Mouse (Mus musculus): ENCODE measurements around the gene Rev3l. TPM values are rescaled to one million over a fixed set of nuclear protein-coding genes. Genes with fewer than 3 reads are reported as not detected.

Gene Rev3l
- polyA plus RNA-seq (2015; fragmentation: Nextera tagmentation; extraction: Ambion mirVana), result 36.6 and 38.3 TPM in 2 replicates

DNA sequence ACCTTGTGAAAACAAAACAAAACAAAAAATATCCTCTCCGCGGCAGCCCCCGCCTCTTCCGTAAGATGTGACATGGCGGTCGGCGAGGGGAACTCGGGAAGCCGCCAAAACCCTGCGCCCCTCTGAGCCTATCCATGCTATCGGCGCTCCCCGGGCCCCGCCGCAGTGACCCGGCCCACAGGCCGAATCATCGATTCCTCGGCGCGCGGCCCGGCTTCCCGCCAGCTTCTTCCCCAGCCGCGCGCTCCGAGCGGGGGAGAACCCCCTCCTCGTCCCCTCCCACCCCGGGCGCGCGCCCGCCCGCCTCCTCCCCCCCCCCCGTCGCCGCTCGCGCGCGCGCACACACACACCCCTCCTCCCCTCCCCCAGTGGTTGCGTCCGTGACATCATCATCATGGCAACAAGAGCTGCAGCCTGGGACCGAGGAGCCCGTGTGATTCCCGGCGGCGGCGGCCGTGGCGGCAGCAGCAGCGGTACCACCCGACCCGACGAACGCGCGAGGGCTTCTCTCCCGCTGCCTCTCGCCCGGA, at the start of gene Rev3l:
Gene Rev3l, plus strand, starts transcription at position 383 of the 530 bp plus-strand sequence.
- H3K4me1 ChIP-seq (replicated peaks), result peaks cover 31% of the 10 kb centered on the region
- no peaks in the 10 kb centered on the region for H3K9me3 ChIP-seq
- no peaks in the 10 kb centered on the region for H3K27me3 ChIP-seq
- WGBS, result 0% methylated on average over 48 of the region's 64 CpGs
- peak within 1 kb of the TSS; percentile 77 for H3K4me2 ChIP-seq
- peak within 1 kb of the TSS; percentile 98 for H3K9ac ChIP-seq
- peak within 1 kb of the TSS; percentile 80 for H3K4me3 ChIP-seq
- no peaks in the 10 kb centered on the region for H3K36me3 ChIP-seq
- ATAC-seq (ENCODE audit: low FRiP score, low read depth), result peak; percentile 81
- peak within 1 kb of the TSS; percentile 100 for H3K27ac ChIP-seq (replicated peaks)

DNA sequence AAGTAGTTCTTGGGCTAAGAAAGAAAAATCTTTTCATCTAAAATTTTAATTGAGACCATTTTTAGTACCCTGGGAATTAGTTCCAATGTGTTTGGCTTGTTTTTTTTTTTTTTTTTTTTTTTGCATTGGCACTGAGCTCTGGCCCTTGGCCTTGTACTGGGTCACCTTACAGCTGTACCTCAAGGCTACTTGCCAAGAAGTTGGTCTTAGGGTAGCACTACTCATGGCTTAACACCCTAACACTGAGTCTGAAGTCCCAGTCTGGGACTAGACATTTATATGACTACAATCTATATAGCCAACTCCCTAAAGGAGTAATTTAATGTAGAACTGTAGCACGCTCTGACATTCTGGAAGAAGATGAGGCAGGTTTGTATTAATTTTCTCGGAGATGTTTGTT, 49.4 kb upstream of the Rev3l start:
- WGBS, result 89% methylated on average over 2 of the region's 2 CpGs
- H3K36me3 ChIP-seq, result no peaks in the 10 kb centered on the region
- ATAC-seq (ENCODE audit: low FRiP score, low read depth), result no peak
- no peak overlapping the region for H3K9ac ChIP-seq
- H3K27ac ChIP-seq (replicated peaks), result no peak overlapping the region
- H3K4me2 ChIP-seq, result no peak overlapping the region
- no peak overlapping the region for H3K4me3 ChIP-seq
- no peaks in the 10 kb centered on the region for H3K27me3 ChIP-seq
- H3K4me1 ChIP-seq (replicated peaks), result peaks cover 6% of the 10 kb centered on the region
- no peaks in the 10 kb centered on the region for H3K9me3 ChIP-seq

DNA sequence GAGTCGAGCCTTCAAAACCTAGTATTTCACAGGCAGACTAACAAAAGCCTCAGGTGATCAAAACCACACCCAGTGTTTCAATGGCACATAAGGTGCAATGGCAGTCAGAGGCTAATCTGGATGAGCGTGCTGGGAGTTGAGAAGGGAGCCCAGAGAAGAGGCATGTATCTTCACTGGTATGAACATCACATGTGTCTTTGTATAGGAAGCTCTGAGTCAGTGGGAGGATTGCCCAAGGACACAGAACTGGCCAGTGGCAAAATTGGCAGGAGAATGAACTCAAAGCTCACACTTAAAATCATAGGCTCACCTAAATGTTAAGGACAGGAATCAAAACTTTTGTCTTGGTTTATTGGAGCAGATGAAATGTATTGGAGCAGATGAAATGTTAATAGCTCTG, 48.4 kb upstream of the Rev3l start:
- 93% methylated on average over 2 of the region's 2 CpGs for WGBS
- H3K4me1 ChIP-seq (replicated peaks), result peaks cover 6% of the 10 kb centered on the region
- no peaks in the 10 kb centered on the region for H3K27me3 ChIP-seq
- no peak overlapping the region for H3K4me3 ChIP-seq
- no peak overlapping the region for H3K4me2 ChIP-seq
- no peaks in the 10 kb centered on the region for H3K9me3 ChIP-seq
- ATAC-seq (ENCODE audit: low FRiP score, low read depth), result no peak
- no peaks in the 10 kb centered on the region for H3K36me3 ChIP-seq
- H3K9ac ChIP-seq, result no peak overlapping the region
- no peak overlapping the region for H3K27ac ChIP-seq (replicated peaks)

DNA sequence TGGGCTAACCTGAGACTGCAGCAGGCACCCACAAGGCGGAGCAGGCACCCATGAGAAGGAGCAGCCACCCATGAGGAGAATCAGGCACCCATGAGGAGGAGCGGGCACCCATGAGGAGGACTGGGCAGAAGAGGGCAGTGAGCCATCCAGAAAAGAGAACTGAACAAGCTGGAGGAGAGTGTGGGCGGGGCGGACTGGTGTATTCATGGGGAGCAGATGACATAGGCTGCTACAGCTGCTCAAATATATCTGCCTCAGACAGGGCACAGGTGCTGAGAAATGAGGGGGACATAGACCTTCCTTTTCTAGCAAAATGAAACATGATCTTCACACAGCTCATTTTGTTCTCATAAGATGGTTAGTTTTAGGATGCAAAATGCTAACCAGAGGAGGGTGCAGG, 45.1 kb upstream of the Rev3l start:
- Histone ChIP-seq H3K27me3 (no peaks in the 10 kb centered on the region), H3K9ac (no peak overlapping the region), H3K4me3 (no peak overlapping the region), H3K4me1 (replicated peaks) (peaks cover 6% of the 10 kb centered on the region), H3K36me3 (no peaks in the 10 kb centered on the region), H3K27ac (replicated peaks) (no peak overlapping the region), H3K4me2 (no peak overlapping the region), H3K9me3 (no peaks in the 10 kb centered on the region)
- WGBS, result 99% methylated on average over 4 of the region's 4 CpGs
- ATAC-seq (ENCODE audit: low FRiP score, low read depth), result no peak

DNA sequence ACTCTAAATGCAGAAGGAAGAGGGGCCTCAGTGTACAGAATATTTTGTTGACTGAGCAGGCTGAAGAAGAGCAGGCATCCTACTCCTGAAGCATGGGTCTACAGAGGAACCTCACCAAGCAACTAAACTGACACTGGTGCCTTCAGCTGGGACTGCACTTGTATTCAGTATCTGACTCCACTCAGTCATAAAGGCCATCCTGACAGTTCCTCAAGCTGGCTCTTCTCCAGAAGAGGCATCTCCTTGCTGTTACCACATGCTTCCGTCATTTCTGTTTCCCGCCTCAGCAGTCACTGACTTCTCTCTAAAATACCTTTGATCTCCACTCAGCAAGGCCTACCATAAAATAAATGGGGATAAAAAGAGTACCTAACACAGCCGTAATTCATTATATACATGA, 44.1 kb upstream of the Rev3l start:
- H3K9me3 ChIP-seq, result no peaks in the 10 kb centered on the region
- no peak for ATAC-seq (ENCODE audit: low FRiP score, low read depth)
- no peaks in the 10 kb centered on the region for H3K27me3 ChIP-seq
- H3K4me1 ChIP-seq (replicated peaks), result peaks cover 6% of the 10 kb centered on the region
- no peak overlapping the region for H3K4me3 ChIP-seq
- no peaks in the 10 kb centered on the region for H3K36me3 ChIP-seq
- WGBS, result 71% methylated on average over 3 of the region's 3 CpGs
- no peak overlapping the region; the same call in 1 of the 2 replicates for H3K27ac ChIP-seq (replicated peaks)
- no peak overlapping the region for H3K9ac ChIP-seq
- no peak overlapping the region for H3K4me2 ChIP-seq

DNA sequence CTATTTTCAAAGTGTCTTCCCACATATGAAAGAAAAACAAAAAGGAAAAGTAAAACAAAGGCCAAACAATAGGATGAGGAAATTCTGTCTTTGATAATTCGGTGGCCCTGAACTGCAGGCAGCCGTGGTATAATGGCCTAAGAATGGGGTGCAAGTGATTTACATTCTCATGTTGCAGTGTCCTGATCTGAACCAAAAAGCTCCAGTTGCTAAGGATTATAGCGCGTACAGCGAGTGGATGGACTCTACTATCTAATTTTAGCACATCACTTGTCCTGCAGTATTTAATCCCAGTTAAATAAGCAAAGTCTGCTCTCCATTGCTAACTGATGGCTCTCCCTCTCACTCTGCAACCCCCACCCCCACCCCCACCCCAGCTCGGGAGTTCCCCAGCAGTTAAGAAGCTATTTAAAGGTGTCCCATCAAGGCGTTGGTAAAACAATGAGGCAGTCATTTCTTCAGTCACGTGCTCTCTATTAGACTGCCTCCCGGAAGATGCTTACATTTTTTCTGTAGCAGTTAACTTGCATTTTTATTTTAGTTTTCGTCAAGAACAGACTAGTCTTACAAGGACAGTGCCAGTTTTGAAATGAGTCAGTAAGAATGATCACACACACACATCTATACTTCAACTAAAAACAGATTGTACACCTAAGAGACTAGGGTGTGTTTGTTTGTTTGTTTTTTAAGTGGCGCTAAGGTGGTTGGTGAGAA, 40.4 kb upstream of the Rev3l start:
- no peak overlapping the region for H3K4me2 ChIP-seq
- H3K36me3 ChIP-seq, result no peaks in the 10 kb centered on the region
- no peak overlapping the region for H3K27ac ChIP-seq (replicated peaks)
- H3K4me3 ChIP-seq, result no peak overlapping the region
- no peak overlapping the region for H3K9ac ChIP-seq
- no peaks in the 10 kb centered on the region for H3K27me3 ChIP-seq
- ATAC-seq (ENCODE audit: low FRiP score, low read depth), result no peak
- no peaks in the 10 kb centered on the region for H3K9me3 ChIP-seq
- WGBS, result 55% methylated on average over 11 of the region's 11 CpGs
- H3K4me1 ChIP-seq (replicated peaks), result no peaks in the 10 kb centered on the region

DNA sequence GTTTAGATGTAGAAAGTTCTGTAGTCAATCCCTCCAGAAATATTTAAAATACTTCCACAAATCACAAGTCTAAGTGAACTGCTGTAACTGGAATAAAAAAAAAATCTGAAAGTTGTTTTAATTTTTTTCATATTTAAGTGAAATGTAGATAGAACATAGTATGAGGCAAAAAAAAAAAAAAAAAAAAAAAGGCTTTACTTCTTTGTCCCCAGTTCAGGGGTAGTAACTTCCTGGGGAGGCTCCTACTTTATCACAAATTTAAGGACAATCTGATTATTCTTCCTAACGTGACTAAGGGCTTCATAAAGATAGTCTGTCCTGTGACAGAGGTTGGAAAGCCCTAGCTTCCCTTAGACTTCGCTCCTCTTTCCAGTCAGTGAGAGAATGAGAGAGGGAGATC, 39.8 kb upstream of the Rev3l start:
- no peak overlapping the region for H3K4me2 ChIP-seq
- no peak overlapping the region for H3K27ac ChIP-seq (replicated peaks)
- no peaks in the 10 kb centered on the region for H3K4me1 ChIP-seq (replicated peaks)
- H3K9ac ChIP-seq, result no peak overlapping the region
- ATAC-seq (ENCODE audit: low FRiP score, low read depth), result no peak
- no peaks in the 10 kb centered on the region for H3K27me3 ChIP-seq
- H3K36me3 ChIP-seq, result no peaks in the 10 kb centered on the region
- no peaks in the 10 kb centered on the region for H3K9me3 ChIP-seq
- no peak overlapping the region for H3K4me3 ChIP-seq
- WGBS, result 85% methylated on average over 2 of the region's 2 CpGs

DNA sequence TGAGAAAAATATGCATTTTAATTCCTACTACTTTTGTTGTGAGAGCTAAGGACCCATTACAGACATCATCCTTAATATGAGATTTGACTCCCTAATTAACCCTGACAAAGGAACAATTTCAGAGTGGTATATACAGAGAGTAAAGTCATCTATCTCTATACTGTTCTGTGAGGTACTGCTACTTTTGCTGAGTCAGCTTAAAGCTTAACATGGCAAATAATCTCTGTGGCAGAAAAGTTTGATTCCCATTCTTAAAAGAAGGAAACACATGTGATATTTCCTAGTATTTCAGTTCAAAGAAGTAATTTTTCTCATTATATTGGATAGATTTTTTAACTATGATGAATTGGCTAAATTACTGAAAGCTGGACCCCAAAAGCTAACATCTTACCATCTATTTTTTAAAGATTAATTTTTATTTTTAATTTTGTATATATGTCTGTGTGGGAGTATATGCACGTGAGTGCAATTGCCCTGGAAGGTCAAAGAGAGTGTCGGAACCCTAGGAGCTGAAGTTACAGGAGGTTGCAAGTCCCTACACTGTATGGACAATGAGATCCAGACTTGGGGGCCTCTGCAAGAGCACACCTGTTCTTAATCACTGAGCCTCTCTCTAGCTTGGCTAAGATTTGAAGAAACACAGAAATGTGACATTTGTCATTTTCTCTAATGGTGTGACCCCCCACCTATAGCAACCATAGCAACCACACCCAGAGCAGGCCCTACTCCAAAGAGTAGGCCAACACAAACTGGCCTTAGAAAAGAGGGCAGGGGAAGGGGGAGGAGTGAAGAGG, 24.0 kb upstream of the Rev3l start:
- Histone ChIP-seq H3K9me3 (no peaks in the 10 kb centered on the region), H3K27me3 (no peaks in the 10 kb centered on the region), H3K4me2 (no peak overlapping the region), H3K27ac (replicated peaks) (no peak overlapping the region), H3K36me3 (no peaks in the 10 kb centered on the region), H3K9ac (no peak overlapping the region), H3K4me1 (replicated peaks) (no peaks in the 10 kb centered on the region), H3K4me3 (no peak overlapping the region)
- no peak for ATAC-seq (ENCODE audit: low FRiP score, low read depth)
- 94% methylated on average over 2 of the region's 2 CpGs for WGBS

DNA sequence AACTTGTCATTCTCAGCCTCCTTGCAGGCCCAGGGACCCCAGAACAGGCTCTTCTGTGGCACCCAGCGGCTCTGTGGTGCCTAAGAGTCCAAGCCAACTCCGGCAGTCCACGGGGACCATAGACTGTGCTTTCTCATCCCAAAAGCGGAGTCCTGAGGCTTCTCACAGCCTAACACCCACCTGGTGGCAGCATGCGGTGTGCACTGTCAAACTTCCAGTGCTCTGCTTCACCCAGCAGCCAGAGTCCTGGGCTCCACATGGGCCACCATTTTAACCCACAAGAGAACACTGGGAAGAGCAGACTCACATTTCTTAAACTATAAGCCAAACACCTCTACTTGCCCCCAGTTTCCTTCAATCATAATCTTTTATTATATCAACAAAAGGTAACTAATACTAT, 15.0 kb upstream of the Rev3l start:
- WGBS, result 86% methylated on average over 5 of the region's 5 CpGs
- H3K4me1 ChIP-seq (replicated peaks), result no peaks in the 10 kb centered on the region
- ATAC-seq (ENCODE audit: low FRiP score, low read depth), result no peak
- H3K27me3 ChIP-seq, result no peaks in the 10 kb centered on the region
- H3K9me3 ChIP-seq, result no peaks in the 10 kb centered on the region
- no peak overlapping the region for H3K9ac ChIP-seq
- H3K4me2 ChIP-seq, result no peak overlapping the region
- no peak overlapping the region for H3K27ac ChIP-seq (replicated peaks)
- no peak overlapping the region for H3K4me3 ChIP-seq
- H3K36me3 ChIP-seq, result no peaks in the 10 kb centered on the region

DNA sequence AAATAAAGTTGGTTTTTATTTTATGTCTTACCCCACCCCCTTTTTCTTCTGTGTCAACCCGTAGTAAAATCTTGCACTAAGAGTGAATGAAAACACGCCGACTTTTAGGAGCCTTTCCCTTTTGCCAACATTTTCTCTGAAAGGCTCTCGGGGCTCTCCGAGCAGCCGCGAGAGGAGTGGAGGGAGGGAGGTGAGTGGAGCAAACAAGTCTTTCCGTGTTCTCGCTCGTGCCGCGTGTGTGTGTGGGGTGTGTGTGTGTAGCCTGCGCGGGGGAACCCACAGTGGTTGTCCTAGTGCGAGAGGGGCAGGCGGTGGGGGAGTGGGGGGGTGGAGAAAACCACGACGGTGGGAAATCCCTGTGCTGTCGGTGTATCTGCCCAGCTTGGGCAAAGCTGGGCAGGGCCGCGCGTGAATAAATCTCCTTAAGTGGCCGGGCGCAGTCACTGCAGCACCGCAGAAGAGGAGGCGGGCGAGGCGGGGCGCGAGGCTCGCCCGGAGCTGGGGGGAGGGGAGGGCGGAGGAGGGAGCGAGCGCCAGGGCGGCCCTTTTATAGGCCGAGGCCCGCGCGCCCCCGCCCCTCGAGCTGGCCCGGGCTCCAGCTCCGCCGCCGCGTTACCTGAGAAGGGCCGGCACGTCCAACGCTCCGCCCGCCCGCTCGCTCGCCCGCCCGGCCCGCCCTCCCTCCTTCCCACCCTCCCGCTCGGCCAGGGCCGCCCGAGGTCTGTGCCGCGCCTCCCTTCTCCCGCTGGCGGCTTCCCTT, 762 bp upstream of the Rev3l start:
- Histone ChIP-seq H3K27ac (replicated peaks) (peak overlapping the region; percentile 100), H3K36me3 (no peaks in the 10 kb centered on the region), H3K9ac (peak overlapping the region; percentile 98), H3K27me3 (no peaks in the 10 kb centered on the region), H3K4me3 (peak overlapping the region; percentile 80), H3K4me2 (peak overlapping the region; percentile 77), H3K9me3 (no peaks in the 10 kb centered on the region), H3K4me1 (replicated peaks) (peaks cover 29% of the 10 kb centered on the region)
- ATAC-seq (ENCODE audit: low FRiP score, low read depth), result peak; percentile 92
- WGBS, result under 1% methylated on average over 32 of the region's 66 CpGs

DNA sequence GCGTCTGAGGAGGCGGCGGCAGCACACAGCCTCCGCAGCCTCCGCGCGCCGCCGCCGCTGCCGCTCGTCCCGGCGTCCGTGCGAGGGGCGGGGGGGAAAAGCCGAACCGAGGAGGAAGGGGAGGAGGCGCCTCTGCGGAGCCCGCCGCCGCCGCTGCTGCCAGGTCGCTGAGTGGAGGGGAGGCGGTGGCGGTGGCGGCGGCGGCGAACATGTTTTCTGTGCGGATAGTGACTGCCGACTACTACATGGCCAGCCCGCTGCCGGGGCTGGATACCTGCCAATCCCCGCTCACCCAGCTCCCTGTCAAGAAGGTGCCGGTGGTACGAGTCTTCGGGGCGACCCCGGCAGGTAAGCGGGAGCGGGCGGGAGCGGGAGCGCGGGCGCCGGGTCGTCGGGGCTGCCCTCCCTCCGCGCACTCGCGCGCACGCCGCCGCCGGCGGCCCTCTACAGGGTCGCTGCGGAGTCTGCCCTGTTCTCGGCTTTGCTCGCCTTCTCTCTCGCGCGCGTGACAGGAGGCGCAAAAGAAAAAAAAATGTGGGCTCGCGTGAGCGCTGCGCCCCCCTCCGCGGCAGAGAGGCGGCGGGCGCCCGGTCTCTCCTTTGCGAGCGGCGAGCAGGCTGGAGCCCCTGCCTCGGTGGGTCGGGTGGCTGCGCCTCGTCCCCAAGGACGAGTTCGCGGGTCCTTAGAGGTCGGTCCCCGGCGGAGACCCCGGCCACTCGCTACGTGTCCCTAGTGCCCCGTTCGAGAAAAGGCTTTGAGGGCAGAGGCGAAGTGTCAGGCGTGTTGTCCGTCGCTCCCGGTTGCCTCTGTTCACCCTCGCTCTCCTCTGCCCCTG, 565 bp downstream of the Rev3l start:
- 0% methylated on average over 81 of the region's 105 CpGs for WGBS
- peak overlapping the region; percentile 98 for H3K9ac ChIP-seq
- peak; percentile 63 for ATAC-seq (ENCODE audit: low FRiP score, low read depth)

More for the DNA sequence above, 565 bp downstream of the Rev3l start:
- H3K27me3 ChIP-seq, result no peaks in the 10 kb centered on the region
- peaks cover 33% of the 10 kb centered on the region for H3K4me1 ChIP-seq (replicated peaks)
- no peaks in the 10 kb centered on the region for H3K9me3 ChIP-seq
- peak overlapping the region; percentile 77 for H3K4me2 ChIP-seq
- H3K4me3 ChIP-seq, result peak overlapping the region; percentile 80
- H3K27ac ChIP-seq (replicated peaks), result peak overlapping the region; percentile 100
- no peaks in the 10 kb centered on the region for H3K36me3 ChIP-seq

Data from hindbrain, embryonic 15.5 days (tissue).